9 mouse cellular contexts compared by ENCODE assay signal in the genomic region with DNA sequence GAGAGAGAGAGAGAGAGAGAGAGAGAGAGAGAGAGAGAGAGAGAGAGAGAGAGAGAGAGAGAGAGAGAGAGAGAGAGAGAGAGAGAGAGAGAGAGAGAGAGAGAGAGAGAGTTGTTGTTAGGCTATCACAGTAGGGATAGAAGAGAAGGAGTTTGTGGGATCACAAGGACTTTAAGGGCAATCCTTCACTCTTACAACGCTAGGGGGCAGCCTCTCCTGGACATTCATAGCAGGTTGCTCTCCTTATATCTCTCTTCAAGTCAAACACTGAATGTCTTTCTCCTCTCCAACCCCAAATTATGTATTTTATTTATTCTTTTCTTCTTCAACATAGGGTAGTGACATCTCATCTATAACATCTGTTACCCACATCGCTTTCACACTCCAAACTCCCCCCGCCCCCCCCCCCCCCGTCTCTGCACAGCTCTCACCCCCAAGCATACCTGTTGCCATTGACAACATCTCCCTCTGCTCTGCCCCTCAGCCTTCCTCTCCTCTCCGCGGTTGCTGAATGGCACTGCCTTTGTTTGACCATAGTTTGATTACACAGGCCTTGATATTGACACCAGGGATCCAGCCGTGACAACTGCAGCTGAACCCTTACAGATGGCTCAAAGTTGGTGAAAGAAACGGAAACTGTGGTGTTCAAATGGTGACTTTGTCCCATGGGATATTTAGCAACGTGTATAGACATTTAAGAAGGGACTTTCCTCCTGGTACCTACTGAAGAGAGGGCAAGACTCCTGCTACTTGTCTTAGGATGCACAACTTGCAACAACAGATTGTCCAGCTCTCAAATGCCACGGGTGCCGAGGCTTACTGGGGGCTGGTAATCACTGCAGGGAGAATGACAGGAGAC.
DNase-seq lines count a peak whose midpoint lies in the region; ATAC-seq lines count a peak whose summit lies in the region.
"Had no signal": no experiment of that assay in that cellular context is flagged by ENCODE, and none has a peak within 500 bp of the region (broad histone marks: within the 10 kb centered on the region; RNA-seq: fewer than 3 reads in every experiment).

No protein-coding gene starts in this region.

- intact Hi-C loops in heart, postnatal 36 days (cut with DNase I): loop anchor here (5.0 kb wide), 1 partner anchor 527 kb away; no protein-coding TSS in a partner anchor

- H3K4me2 ChIP-seq in stomach, embryonic 16.5 days (ENCODE audit: low read depth, low read length): peak overlapping the region; percentile 32; the same call in 1 of the 2 replicates

- H3K4me1 ChIP-seq in forebrain, embryonic 10.5 days: peaks cover 8% of the 10 kb centered on the region
- H3K4me1 ChIP-seq in stomach, embryonic 16.5 days (ENCODE audit: control insufficient read depth, insufficient read depth, low read length): no peaks in the 10 kb centered on the region

- WGBS in forebrain, embryonic 10.5 days: 53% methylated on average over 10 of the region's 11 CpGs
- 51% methylated on average over 11 of the region's 11 CpGs for WGBS in stomach, embryonic 16.5 days

- H3K4me3 ChIP-seq in forebrain, embryonic 10.5 days: peak overlapping the region; percentile 36
- no peak overlapping the region for H3K4me3 ChIP-seq in stomach, embryonic 16.5 days (replicated peaks; ENCODE audit: low read length)

- no peak for ATAC-seq in stomach, embryonic 16.5 days (ENCODE audit: insufficient read depth, low FRiP score)

- H3K27me3 ChIP-seq in forebrain, embryonic 10.5 days (ENCODE audit: poor library complexity, severe bottlenecking): no peaks in the 10 kb centered on the region
- no peaks in the 10 kb centered on the region; the same call in 1 of the 2 replicates for H3K27me3 ChIP-seq in stomach, embryonic 16.5 days (ENCODE audit: control insufficient read depth, insufficient read depth, low read length)

- no peak overlapping the region for H3K9ac ChIP-seq in stomach, embryonic 16.5 days (ENCODE audit: low read length)

- peak overlapping the region; percentile 73 for H3K27ac ChIP-seq in forebrain, embryonic 10.5 days
- H3K27ac ChIP-seq in stomach, embryonic 16.5 days (ENCODE audit: low read length): no peak overlapping the region
- H3K27ac ChIP-seq: macrophage had no signal

- H3K36me3 ChIP-seq in forebrain, embryonic 10.5 days (replicated peaks): no peaks in the 10 kb centered on the region
- no peaks in the 10 kb centered on the region for H3K36me3 ChIP-seq in stomach, embryonic 16.5 days (ENCODE audit: control insufficient read depth, insufficient read depth, low read length)

- DNase-seq in ES-CJ7 (ENCODE audit: low read depth, low spot score): peak; percentile 66
- DNase-seq in brain, adult 2 months (ENCODE audit: low read depth, low spot score): peak; percentile 88
- peak; percentile 39 for DNase-seq in forebrain, embryonic 10.5 days (ENCODE audit: extremely low spot score, low spot score)
- DNase-seq in heart, postnatal 36 days: peak; percentile 28 to 43
- DNase-seq in kidney, postnatal 4 days: peak; percentile 66 to 73
- DNase-seq in lung, postnatal 36 days: peak; percentile 62
- DNase-seq in ovary, postnatal 36 days (ENCODE audit: low spot score): no peak

- no peaks in the 10 kb centered on the region for H3K9me3 ChIP-seq in forebrain, embryonic 10.5 days
- no peaks in the 10 kb centered on the region for H3K9me3 ChIP-seq in stomach, embryonic 16.5 days (replicated peaks; ENCODE audit: control insufficient read depth, low read length)
